Mouse (Mus musculus) embryonic fibroblast, embryonic 13.5 days (primary cell): Measurements from ENCODE around the gene Phldb2. TPM values are rescaled to one million over a fixed set of nuclear protein-coding genes. Genes with fewer than 3 reads are reported as not detected.

Experiments used
- H3K27ac ChIP-seq: 2 replicates; pipeline ENCODE4 v1.5.1; 2012; ENCODE audit warnings: low read length, control low read depth, inconsistent platforms; ENCODE audit not compliant: insufficient read depth
- H3K4me1 ChIP-seq: 2 replicates; pipeline ENCODE4 v1.6.1; 2011; ENCODE audit warnings: low read length; ENCODE audit not compliant: control insufficient read depth, insufficient read depth
- H3K4me3 ChIP-seq: 2 replicates; pipeline ENCODE4 v1.5.1; 2011; ENCODE audit warnings: mild to moderate bottlenecking, control low read depth, low read length; ENCODE audit not compliant: insufficient read depth
- CTCF ChIP-seq: IDR thresholded peaks from 2 replicates; pipeline ENCODE4 v1.5.1; 2011; ENCODE audit warnings: mild to moderate bottlenecking, control low read depth, low read length, moderate library complexity, borderline replicate concordance; ENCODE audit not compliant: insufficient read depth
- POLR2A ChIP-seq: IDR thresholded peaks from 2 replicates; pipeline ENCODE4 v1.6.1; 2011; ENCODE audit warnings: low read depth, mild to moderate bottlenecking, control low read depth, low read length, moderate library complexity
- polyA plus RNA-seq: library from polyadenylated mRNA; stranded (reverse); fragments of >200 nt; gene quantifications from 2 replicates; pipeline ENCODE4 v1.2.4, GENCODE M21; 2011; ENCODE audit warnings: low read depth; ENCODE audit not compliant: missing spikeins, insufficient read length

Gene Phldb2
- polyA plus RNA-seq, 1 experiment = 253 TPM

- Histone ChIP-seq H3K27ac (peak overlapping the region; percentile 70), H3K4me1 (peaks cover 5% of the 10 kb centered on the region), H3K4me3 (no peak overlapping the region)
- no peak for TF ChIP-seq CTCF
- TF ChIP-seq POLR2A = no peak
Observed at GRCm38 (mm10) chr16:45765102-45765501, 188.3 kb downstream of the Phldb2 start.

- peak overlapping the region; percentile 70 for H3K27ac ChIP-seq
- no peak for TF ChIP-seq POLR2A
- no peak for TF ChIP-seq CTCF
- H3K4me3 ChIP-seq = no peak overlapping the region
- peaks cover 5% of the 10 kb centered on the region for H3K4me1 ChIP-seq
Observed at GRCm38 (mm10) chr16:45762859-45763505, 190.4 kb downstream of the Phldb2 start.

DNA sequence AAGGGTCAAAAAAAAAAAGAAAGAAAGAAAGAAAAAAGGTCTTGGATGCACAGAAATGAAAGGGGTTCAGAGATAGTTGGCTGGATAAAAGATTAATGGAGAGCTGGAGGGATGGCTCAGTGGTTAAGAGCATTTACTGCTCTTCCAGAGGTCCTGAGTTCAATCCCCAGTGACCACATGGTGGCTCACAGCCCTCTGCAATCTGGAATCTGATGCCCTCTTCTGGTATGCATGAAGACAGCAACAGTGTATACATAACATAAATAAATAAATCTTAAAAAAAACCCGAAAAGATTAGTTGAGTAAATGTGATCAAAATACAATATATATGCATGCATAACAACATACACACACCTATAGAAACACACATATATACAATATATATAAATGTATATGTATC, 192.0 kb downstream of the Phldb2 start:
- no peak overlapping the region for H3K27ac ChIP-seq
- TF ChIP-seq POLR2A (no peak), CTCF (no peak)

GRCm38 (mm10) chr16:45758726-45759269, 194.6 kb downstream of the Phldb2 start:
- Histone ChIP-seq H3K4me1 (0 out of 2 replicates have a peak, but pooled peaks cover 2% of the 10 kb centered on the region), H3K27ac (no peak overlapping the region), H3K4me3 (no peak overlapping the region)
- no peak for TF ChIP-seq POLR2A
- TF ChIP-seq CTCF = no peak

More for the DNA sequence above, 192.0 kb downstream of the Phldb2 start:
- Histone ChIP-seq H3K4me1 (peaks cover 5% of the 10 kb centered on the region), H3K4me3 (no peak overlapping the region)

- Histone ChIP-seq H3K4me1 (no peaks in the 10 kb centered on the region), H3K27ac (no peak overlapping the region), H3K4me3 (no peak overlapping the region)
- TF ChIP-seq POLR2A (no peak), CTCF (no peak)
Observed at GRCm38 (mm10) chr16:45757421-45758078, 195.8 kb downstream of the Phldb2 start.

GRCm38 (mm10) chr16:45756855-45757254, 196.5 kb downstream of the Phldb2 start:
- H3K27ac ChIP-seq = no peak overlapping the region
- TF ChIP-seq CTCF (no peak), POLR2A (no peak)
- H3K4me1 ChIP-seq = no peaks in the 10 kb centered on the region
- H3K4me3 ChIP-seq = no peak overlapping the region

GRCm38 (mm10) chr16:45743591-45744144, 209.7 kb downstream of the Phldb2 start:
- no peak for TF ChIP-seq POLR2A
- no peak for TF ChIP-seq CTCF
- peak overlapping the region; percentile 37; the same call in 1 of the 2 replicates for H3K4me3 ChIP-seq

DNA sequence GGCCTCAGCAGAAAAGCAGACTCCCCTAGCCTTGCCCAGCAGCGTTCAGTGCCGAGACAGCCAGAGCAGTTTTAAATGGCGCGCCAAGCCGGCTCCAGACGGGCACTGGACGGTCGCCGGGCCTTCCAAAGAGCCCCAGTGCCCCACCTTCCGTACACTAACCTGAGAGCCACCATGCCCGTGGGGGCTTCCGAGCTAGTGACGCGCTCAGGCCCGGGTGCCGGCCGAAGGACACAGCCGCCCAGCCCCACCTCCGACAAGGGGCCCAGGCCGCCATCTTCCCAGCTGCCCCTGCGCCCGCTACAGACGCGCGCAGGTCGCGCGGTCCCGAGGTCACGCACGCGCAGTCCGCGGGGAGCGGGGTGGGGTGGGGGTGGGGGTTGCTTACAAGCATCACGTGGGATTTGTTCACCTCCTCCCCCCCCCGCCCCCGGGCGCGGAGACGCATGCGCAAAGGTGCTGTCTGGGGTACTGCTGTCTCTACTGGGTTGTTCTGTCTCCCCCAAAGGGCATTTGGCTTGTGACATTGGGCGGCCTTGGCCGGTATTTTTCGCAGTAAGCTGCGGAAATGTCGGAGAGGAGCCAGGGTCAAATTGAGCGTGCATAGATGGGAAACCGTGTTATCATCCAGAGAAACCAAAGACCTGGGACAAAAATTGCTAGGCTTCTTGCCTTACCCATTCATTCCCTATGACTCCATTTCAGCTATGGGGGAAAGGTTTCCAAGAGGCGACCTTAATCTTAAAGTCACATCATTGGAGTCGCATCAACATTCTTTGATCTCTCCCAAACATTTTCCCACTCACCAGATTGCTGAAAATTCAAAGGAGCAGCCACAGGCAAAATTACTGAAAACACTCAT, 210.6 kb downstream of the Phldb2 start, which contains the start of gene Abhd10:
Abhd10 (minus strand) TSS at position 341 of the 862 bp plus-strand sequence.
- no peaks in the 10 kb centered on the region for H3K4me1 ChIP-seq
- TF ChIP-seq CTCF = no peak
- TF ChIP-seq POLR2A = peak; percentile 75
- H3K27ac ChIP-seq = peak within 1 kb of the TSS; percentile 69
- peak within 1 kb of the TSS; percentile 66 for H3K4me3 ChIP-seq

More at GRCm38 (mm10) chr16:45743591-45744144, 209.7 kb downstream of the Phldb2 start:
- peak overlapping the region; percentile 37 for H3K27ac ChIP-seq
- no peaks in the 10 kb centered on the region for H3K4me1 ChIP-seq

DNA sequence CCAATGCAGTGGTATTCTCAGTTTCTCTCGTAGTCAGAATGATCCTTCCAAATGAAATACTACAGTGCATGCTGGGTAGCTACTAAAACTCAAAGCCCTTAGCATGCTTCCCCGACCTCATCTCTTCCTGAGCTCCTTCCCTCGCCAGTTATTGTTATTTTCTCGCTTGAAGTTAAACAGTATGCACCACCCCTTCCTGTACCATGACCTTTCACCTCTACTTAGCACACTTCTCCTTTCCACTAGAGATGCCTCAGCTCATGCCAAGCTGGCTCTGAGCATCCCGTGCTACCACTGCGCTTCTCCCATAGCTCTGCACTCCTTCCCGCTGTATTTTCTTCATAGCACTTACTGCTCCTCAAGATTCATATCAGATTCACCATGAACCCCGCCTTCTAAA, 215.5 kb downstream of the Phldb2 start:
- Histone ChIP-seq H3K4me3 (no peak overlapping the region), H3K27ac (no peak overlapping the region), H3K4me1 (no peaks in the 10 kb centered on the region)
- no peak for TF ChIP-seq CTCF
- TF ChIP-seq POLR2A = no peak
